Mouse (Mus musculus) hindbrain, embryonic 10.5 days (tissue): ENCODE results near the gene Smad9. TPM values are rescaled to one million over a fixed set of nuclear protein-coding genes. Genes with fewer than 3 reads are reported as not detected.

Experiments used
- DNase-seq: peaks from one replicate; pipeline ENCODE4 v3.0.0-alpha.2; 2017; ENCODE audit warnings: low spot score
- H3K27ac ChIP-seq: fragments of 300-500 bp; sonication (generic); 2 replicates; pipeline ENCODE4 v1.5.1; 2016; ENCODE audit warnings: mild to moderate bottlenecking, moderate library complexity
- H3K27me3 ChIP-seq: fragments of 300-500 bp; sonication (generic); 2 replicates; pipeline ENCODE4 v1.6.1; 2016; ENCODE audit warnings: mild to moderate bottlenecking; ENCODE audit not compliant: poor library complexity, insufficient read depth, severe bottlenecking
- H3K36me3 ChIP-seq: fragments of 300-500 bp; sonication (generic); 2 replicates; pipeline ENCODE4 v1.6.1; 2016; ENCODE audit warnings: mild to moderate bottlenecking, moderate library complexity
- H3K4me1 ChIP-seq: fragments of 300-500 bp; sonication (generic); replicated peaks from 2 replicates; pipeline ENCODE4 v1.6.1; 2016; ENCODE audit warnings: mild to moderate bottlenecking
- H3K4me3 ChIP-seq: fragments of 300-500 bp; sonication (generic); 2 replicates; pipeline ENCODE4 v1.5.1; 2016; ENCODE audit warnings: mild to moderate bottlenecking, moderate library complexity
- H3K9me3 ChIP-seq: fragments of 300-500 bp; sonication (generic); 2 replicates; pipeline ENCODE4 v1.6.1; 2016; ENCODE audit warnings: mild to moderate bottlenecking, moderate library complexity
- WGBS: fragments of 180-500 bp; shearing (Covaris S2); methylation state at CpG from one replicate; pipeline ENCODE4 v1.1.7; 2016; 5-methylcytosine and 5-hydroxymethylcytosine counted together
- polyA plus RNA-seq: library from polyadenylated mRNA; unstranded; fragments of >200 nt; fragmentation: Nextera tagmentation; extraction: Ambion mirVana; gene quantifications from 2 replicates; pipeline ENCODE4 v1.2.1, GENCODE M21; 2016

Gene Smad9
- polyA plus RNA-seq, 1 experiment from 2014 or later, result 0.25 TPM

GRCm38 (mm10) chr3:54795379-54795778 is 40.0 kb downstream of the Smad9 start:
- 92% methylated on average over 5 of the region's 5 CpGs for WGBS
- H3K27ac ChIP-seq, result no peak overlapping the region
- DNase-seq, result no peak

GRCm38 (mm10) chr3:54795806-54796205 is 40.4 kb downstream of the Smad9 start:
- H3K27ac ChIP-seq, result no peak overlapping the region
- H3K36me3 ChIP-seq, result no peaks in the 10 kb centered on the region; the same call in 1 of the 2 replicates
- no peak for DNase-seq
- H3K27me3 ChIP-seq, result 0 out of 2 replicates have a peak, but pooled peaks cover 3% of the 10 kb centered on the region
- H3K4me1 ChIP-seq, result no peaks in the 10 kb centered on the region
- H3K4me3 ChIP-seq, result no peak overlapping the region
- H3K9me3 ChIP-seq, result peaks cover 12% of the 10 kb centered on the region
- WGBS, result 95% methylated on average over 1 of the region's 1 CpGs

More at GRCm38 (mm10) chr3:54795379-54795778, 40.0 kb downstream of the Smad9 start:
- H3K4me3 ChIP-seq, result no peak overlapping the region
- peaks cover 12% of the 10 kb centered on the region for H3K9me3 ChIP-seq
- 0 out of 2 replicates have a peak, but pooled peaks cover 3% of the 10 kb centered on the region for H3K27me3 ChIP-seq
- no peaks in the 10 kb centered on the region; the same call in 1 of the 2 replicates for H3K36me3 ChIP-seq
- H3K4me1 ChIP-seq, result no peaks in the 10 kb centered on the region

GRCm38 (mm10) chr3:54797211-54797610 is 41.8 kb downstream of the Smad9 start:
- H3K36me3 ChIP-seq, result no peaks in the 10 kb centered on the region; the same call in 1 of the 2 replicates
- H3K27me3 ChIP-seq, result 0 out of 2 replicates have a peak, but pooled peaks cover 3% of the 10 kb centered on the region
- DNase-seq, result peak; percentile 50
- no peaks in the 10 kb centered on the region for H3K4me1 ChIP-seq
- H3K9me3 ChIP-seq, result peaks cover 12% of the 10 kb centered on the region
- 32% methylated on average over 16 of the region's 16 CpGs for WGBS
- H3K27ac ChIP-seq, result no peak overlapping the region
- H3K4me3 ChIP-seq, result no peak overlapping the region

- H3K36me3 ChIP-seq, result peaks cover 26% of the 10 kb centered on the region
- H3K27ac ChIP-seq, result no peak overlapping the region
- H3K9me3 ChIP-seq, result no peaks in the 10 kb centered on the region
- no peaks in the 10 kb centered on the region for H3K27me3 ChIP-seq
- peaks cover 26% of the 10 kb centered on the region for H3K4me1 ChIP-seq
- H3K4me3 ChIP-seq, result no peak overlapping the region
- DNase-seq, result no peak
- WGBS, result 94% methylated on average over 8 of the region's 8 CpGs
Measured at GRCm38 (mm10) chr3:54803713-54804112, 48.3 kb downstream of the Smad9 start.

- WGBS, result under 1% methylated on average over 56 of the region's 56 CpGs
- peak overlapping the region; percentile 88 for H3K4me3 ChIP-seq
- no peak for DNase-seq
- H3K4me1 ChIP-seq, result peaks cover 26% of the 10 kb centered on the region
- H3K9me3 ChIP-seq, result no peaks in the 10 kb centered on the region
- H3K27ac ChIP-seq, result peak overlapping the region; percentile 98
- H3K36me3 ChIP-seq, result peaks cover 26% of the 10 kb centered on the region
- no peaks in the 10 kb centered on the region for H3K27me3 ChIP-seq
Measured at GRCm38 (mm10) chr3:54807061-54807661, 51.8 kb downstream of the Smad9 start.

- Histone ChIP-seq H3K9me3 (no peaks in the 10 kb centered on the region), H3K4me3 (peak within 1 kb of the TSS; percentile 88), H3K36me3 (peaks cover 26% of the 10 kb centered on the region), H3K27ac (peak within 1 kb of the TSS; percentile 98), H3K27me3 (no peaks in the 10 kb centered on the region), H3K4me1 (peaks cover 26% of the 10 kb centered on the region)
- DNase-seq, result peak; percentile 98
- under 1% methylated on average over 52 of the region's 52 CpGs for WGBS
Measured at GRCm38 (mm10) chr3:54807666-54808217, 52.4 kb downstream of the Smad9 start, which contains the start of gene Rfxap. Gene Rfxap, minus strand, starts transcription at chr3:54807791.

- no peak overlapping the region for H3K4me3 ChIP-seq
- 61% methylated on average over 5 of the region's 5 CpGs for WGBS
- H3K27ac ChIP-seq, result no peak overlapping the region
- H3K27me3 ChIP-seq, result no peaks in the 10 kb centered on the region
- peaks cover 26% of the 10 kb centered on the region for H3K4me1 ChIP-seq
- H3K36me3 ChIP-seq, result peaks cover 16% of the 10 kb centered on the region
- no peaks in the 10 kb centered on the region for H3K9me3 ChIP-seq
- no peak for DNase-seq
Measured at GRCm38 (mm10) chr3:54809111-54809510, 53.7 kb downstream of the Smad9 start.

GRCm38 (mm10) chr3:54811616-54812015 is 56.2 kb downstream of the Smad9 start:
- Histone ChIP-seq H3K4me1 (peaks cover 12% of the 10 kb centered on the region), H3K27ac (no peak overlapping the region), H3K9me3 (no peaks in the 10 kb centered on the region), H3K27me3 (no peaks in the 10 kb centered on the region), H3K4me3 (no peak overlapping the region), H3K36me3 (no peaks in the 10 kb centered on the region)
- WGBS, result 57% methylated on average over 1 of the region's 1 CpGs
- DNase-seq, result no peak

GRCm38 (mm10) chr3:54813418-54813988 is 58.1 kb downstream of the Smad9 start:
- H3K36me3 ChIP-seq, result no peaks in the 10 kb centered on the region
- H3K4me1 ChIP-seq, result no peaks in the 10 kb centered on the region
- no peak for DNase-seq
- H3K27me3 ChIP-seq, result no peaks in the 10 kb centered on the region
- 80% methylated on average over 6 of the region's 6 CpGs for WGBS
- no peak overlapping the region for H3K27ac ChIP-seq
- no peak overlapping the region for H3K4me3 ChIP-seq
- no peaks in the 10 kb centered on the region for H3K9me3 ChIP-seq

GRCm38 (mm10) chr3:54814622-54815021 is 59.2 kb downstream of the Smad9 start:
- Histone ChIP-seq H3K27ac (no peak overlapping the region), H3K27me3 (no peaks in the 10 kb centered on the region), H3K4me3 (no peak overlapping the region), H3K36me3 (no peaks in the 10 kb centered on the region), H3K4me1 (no peaks in the 10 kb centered on the region), H3K9me3 (no peaks in the 10 kb centered on the region)
- 88% methylated on average over 6 of the region's 6 CpGs for WGBS
- no peak for DNase-seq

- no peak overlapping the region for H3K4me3 ChIP-seq
- H3K27me3 ChIP-seq, result no peaks in the 10 kb centered on the region
- no peaks in the 10 kb centered on the region for H3K4me1 ChIP-seq
- no peaks in the 10 kb centered on the region for H3K36me3 ChIP-seq
- DNase-seq, result peak; percentile 65
- H3K27ac ChIP-seq, result no peak overlapping the region
- no peaks in the 10 kb centered on the region for H3K9me3 ChIP-seq
- WGBS, result 33% methylated on average over 3 of the region's 3 CpGs
Measured at GRCm38 (mm10) chr3:54815292-54815691, 59.9 kb downstream of the Smad9 start.

- no peak for DNase-seq
- WGBS, result 73% methylated on average over 5 of the region's 5 CpGs
- Histone ChIP-seq H3K4me1 (no peaks in the 10 kb centered on the region), H3K27me3 (no peaks in the 10 kb centered on the region), H3K4me3 (no peak overlapping the region), H3K27ac (no peak overlapping the region), H3K36me3 (no peaks in the 10 kb centered on the region), H3K9me3 (no peaks in the 10 kb centered on the region)
Measured at GRCm38 (mm10) chr3:54822526-54822925, 67.1 kb downstream of the Smad9 start.

GRCm38 (mm10) chr3:54832491-54832890 is 77.1 kb downstream of the Smad9 start:
- no peak overlapping the region for H3K27ac ChIP-seq
- WGBS, result 92% methylated on average over 3 of the region's 3 CpGs
- no peaks in the 10 kb centered on the region for H3K9me3 ChIP-seq
- H3K4me3 ChIP-seq, result no peak overlapping the region
- no peak for DNase-seq
- no peaks in the 10 kb centered on the region for H3K27me3 ChIP-seq
- H3K4me1 ChIP-seq, result no peaks in the 10 kb centered on the region
- H3K36me3 ChIP-seq, result no peaks in the 10 kb centered on the region
